Mouse (Mus musculus) CH12.LX (cell line): ENCODE measurements around the gene Tiam1. TPM values are rescaled to one million over a fixed set of nuclear protein-coding genes. Genes with fewer than 3 reads are reported as not detected.

Experiments
- DNase-seq: peaks from one replicate; pipeline ENCODE4 v3.0.0-alpha.2; 2013; ENCODE audit errors: extremely low read depth
- H3K27ac ChIP-seq: 2 replicates; pipeline ENCODE4 v1.5.1; 2012; ENCODE audit warnings: low read depth, mild to moderate bottlenecking, control low read depth, moderate library complexity; ENCODE audit not compliant: insufficient read depth
- H3K27me3 ChIP-seq: replicated peaks from 2 replicates; pipeline ENCODE3; 2012; ENCODE audit warnings: inconsistent platforms
- H3K36me3 ChIP-seq, 2 experiments: replicated peaks in 1 of 2; 2 replicates each; pipeline versions ENCODE3 to v1.6.1; 2012; ENCODE audit warnings: inconsistent platforms in 1 of 2, low read length in 1 of 2, mild to moderate bottlenecking in 1 of 2, mixed read lengths in 1 of 2, moderate library complexity in 1 of 2; ENCODE audit not compliant: control insufficient read depth in 1 of 2, insufficient read depth in 1 of 2
- H3K4me1 ChIP-seq, 2 experiments: 2 replicates each; pipeline ENCODE4 v1.6.1; 2012; ENCODE audit warnings: inconsistent platforms in 1 of 2, moderate library complexity in 1 of 2; ENCODE audit not compliant: insufficient read depth in 2 of 2, control insufficient read depth in 1 of 2
- H3K4me2 ChIP-seq: 2 replicates; pipeline ENCODE4 v1.6.1; 2012; ENCODE audit warnings: low read depth, mild to moderate bottlenecking, control low read depth; ENCODE audit not compliant: poor library complexity, insufficient read depth, severe bottlenecking
- H3K4me3 ChIP-seq, 3 experiments: fragments of 150-350 bp in 1 of 3; sonication (generic) in 1 of 3; replicated peaks in 1 of 3; 2 replicates each; pipeline versions ENCODE3 to v1.5.1; 2011 to 2012; ENCODE audit warnings: low read depth in 2 of 3, low read length in 2 of 3, mild to moderate bottlenecking in 2 of 3, moderate library complexity in 2 of 3, control low read depth in 1 of 3, improper control_type of control experiment in 1 of 3, inconsistent platforms in 1 of 3, mixed read lengths in 1 of 3; ENCODE audit not compliant: poor library complexity in 1 of 3
- H3K79me2 ChIP-seq: replicated peaks from 2 replicates; pipeline ENCODE4 v1.6.1; 2012; ENCODE audit warnings: mild to moderate bottlenecking, moderate library complexity; ENCODE audit not compliant: control insufficient read depth, poor library complexity, insufficient read depth, severe bottlenecking; ENCODE audit errors: extremely low read depth
- H3K9ac ChIP-seq: 2 replicates; pipeline ENCODE4 v1.6.1; 2012; ENCODE audit warnings: low read depth, mild to moderate bottlenecking, control low read depth, moderate library complexity; ENCODE audit not compliant: insufficient read depth
- H3K9me3 ChIP-seq: replicated peaks from 2 replicates; pipeline ENCODE3; 2012; ENCODE audit warnings: low read length, inconsistent platforms, mixed read lengths
- CHD1 ChIP-seq: IDR thresholded peaks from 2 replicates; pipeline ENCODE4 v1.6.1; 2012; ENCODE audit warnings: low read depth, low read length, improper control_type of control experiment, inconsistent platforms
- CHD2 ChIP-seq: IDR thresholded peaks from 2 replicates; pipeline ENCODE4 v1.6.1; 2011; ENCODE audit warnings: low read length, improper control_type of control experiment
- E2F4 ChIP-seq: IDR thresholded peaks from 2 replicates; pipeline ENCODE4 v1.6.1; 2011; ENCODE audit warnings: low read depth, low read length, improper control_type of control experiment; ENCODE audit not compliant: insufficient replicate concordance
- ELF1 ChIP-seq: IDR thresholded peaks from 2 replicates; pipeline ENCODE4 v1.6.1; 2014; ENCODE audit warnings: low read depth, mild to moderate bottlenecking, inconsistent platforms, low read length, improper control_type of control experiment
- IRF4 ChIP-seq: IDR thresholded peaks from 2 replicates; pipeline ENCODE4 v1.6.1; 2014; ENCODE audit warnings: low read depth, mild to moderate bottlenecking, inconsistent platforms, low read length, improper control_type of control experiment
- JUN ChIP-seq: IDR thresholded peaks from 2 replicates; pipeline ENCODE4 v1.6.1; 2011; ENCODE audit warnings: low read depth, mild to moderate bottlenecking, low read length, improper control_type of control experiment, moderate library complexity; ENCODE audit not compliant: insufficient read depth
- JUND ChIP-seq: conservative IDR thresholded peaks from 2 replicates; pipeline ENCODE4 v1.6.1; 2011; ENCODE audit warnings: low read depth, low read length, improper control_type of control experiment
- KAT2A ChIP-seq: IDR thresholded peaks from 2 replicates; pipeline ENCODE4 v1.6.1; 2012; ENCODE audit warnings: low read length, improper control_type of control experiment, inconsistent platforms; ENCODE audit not compliant: insufficient replicate concordance
- MAFK ChIP-seq: IDR thresholded peaks from 2 replicates; pipeline ENCODE4 v1.6.1; 2011; ENCODE audit warnings: low read length, improper control_type of control experiment; ENCODE audit not compliant: insufficient replicate concordance
- MEF2A ChIP-seq: IDR thresholded peaks from 2 replicates; pipeline ENCODE4 v1.6.1; 2014; ENCODE audit warnings: low read depth, mild to moderate bottlenecking, inconsistent platforms, low read length, improper control_type of control experiment, borderline replicate concordance
- MXI1 ChIP-seq: IDR thresholded peaks from 2 replicates; pipeline ENCODE4 v1.6.1; 2011; ENCODE audit warnings: mild to moderate bottlenecking, low read depth, low read length, improper control_type of control experiment
- PAX5 ChIP-seq: IDR thresholded peaks from 2 replicates; pipeline ENCODE4 v1.6.1; 2012; ENCODE audit warnings: low read length, inconsistent platforms, mixed read lengths
- POLR2A ChIP-seq: IDR thresholded peaks from 2 replicates; pipeline ENCODE4 v1.6.1; 2011; ENCODE audit warnings: low read depth, mild to moderate bottlenecking, improper control_type of control experiment, low read length
- POLR2AphosphoS2 ChIP-seq: IDR thresholded peaks from 2 replicates; pipeline ENCODE4 v1.6.1; 2011; ENCODE audit warnings: low read depth, low read length, improper control_type of control experiment
- RAD21 ChIP-seq: IDR thresholded peaks from 2 replicates; pipeline ENCODE4 v1.6.1; 2011; ENCODE audit warnings: low read depth, mild to moderate bottlenecking, low read length, improper control_type of control experiment, moderate library complexity
- RCOR1 ChIP-seq: conservative IDR thresholded peaks from 2 replicates; pipeline ENCODE4 v1.6.1; 2012; ENCODE audit warnings: low read depth, mild to moderate bottlenecking, inconsistent platforms, low read length, improper control_type of control experiment
- SIN3A ChIP-seq: IDR thresholded peaks from 2 replicates; pipeline ENCODE4 v1.6.1; 2012; ENCODE audit warnings: low read length, improper control_type of control experiment, inconsistent platforms
- SMC3 ChIP-seq: IDR thresholded peaks from 2 replicates; pipeline ENCODE4 v1.6.1; 2011; ENCODE audit warnings: low read depth, low read length, improper control_type of control experiment
- TBP ChIP-seq: conservative IDR thresholded peaks from 2 replicates; pipeline ENCODE4 v1.6.1; 2011; ENCODE audit warnings: low read depth, low read length, improper control_type of control experiment
- UBTF ChIP-seq: IDR thresholded peaks from 2 replicates; pipeline ENCODE4 v1.6.1; 2012; ENCODE audit warnings: low read depth, mild to moderate bottlenecking, inconsistent platforms, low read length, improper control_type of control experiment, moderate library complexity
- USF1 ChIP-seq: IDR thresholded peaks from 2 replicates; pipeline ENCODE4 v1.6.1; 2014; ENCODE audit warnings: low read depth, mild to moderate bottlenecking, inconsistent platforms, low read length, improper control_type of control experiment
- USF2 ChIP-seq: conservative IDR thresholded peaks from 2 replicates; pipeline ENCODE4 v1.6.1; 2011; ENCODE audit warnings: low read depth, low read length, improper control_type of control experiment
- ZC3H11A ChIP-seq: IDR thresholded peaks from 2 replicates; pipeline ENCODE4 v1.6.1; 2012; ENCODE audit warnings: low read depth, mild to moderate bottlenecking, inconsistent platforms, low read length, improper control_type of control experiment
- ZKSCAN1 ChIP-seq: IDR thresholded peaks from 2 replicates; pipeline ENCODE4 v1.6.1; 2012; ENCODE audit warnings: low read depth, inconsistent platforms, low read length, improper control_type of control experiment, borderline replicate concordance
- ZMIZ1 ChIP-seq: IDR thresholded peaks from 2 replicates; pipeline ENCODE4 v1.6.1; 2012; ENCODE audit warnings: low read depth, mild to moderate bottlenecking, inconsistent platforms, low read length, improper control_type of control experiment
- ZNF384 ChIP-seq: IDR thresholded peaks from 2 replicates; pipeline ENCODE4 v1.6.1; 2012; ENCODE audit warnings: low read depth, low read length, improper control_type of control experiment, inconsistent platforms
- dilution Hi-C: fragments of 300-500 bp; cut with MboI; formaldehyde crosslinking; loops from 2 replicates; pipeline ENCODE4 v1.14.3; 2020; ENCODE audit warnings: low sequenced_read_pairs; ENCODE audit not compliant: extremely low pct_unique_long_range_greater_than_20kb, extremely low pct_ligation_motif_present
- in situ Hi-C: fragments of 300-500 bp; cut with MboI; formaldehyde crosslinking; loops from 3 replicates; pipeline ENCODE4 v1.14.3; 2019; ENCODE audit warnings: low sequenced_read_pairs, low pct_ligation_motif_present, low pct_unique_long_range_greater_than_20kb, mixed read lengths
- polyA plus RNA-seq: library from polyadenylated mRNA; unstranded; fragments of >175 nt; gene quantifications from 2 replicates; pipeline ENCODE4 v1.2.1, GENCODE M21; 2012; ENCODE audit warnings: low read depth; ENCODE audit not compliant: insufficient read length
- total RNA-seq, 2 experiments: library from RNA; depleted of rRNA; stranded (reverse); fragments of 300-350 nt in 1 of 2; fragments of >200 nt in 1 of 2; gene quantifications; 2 replicates each; pipeline ENCODE4 v1.2.3; 2012 to 2014

The Tiam1 gene
- total and polyA plus RNA-seq, 3 experiments = 0.03 to 0.40 (median 0.04) TPM

GRCm38 (mm10) chr16:90128361-90128760 is 15.2 kb downstream of the Tiam1 start:
- Histone ChIP-seq H3K4me1 (peaks cover 0 to 6% of the 10 kb centered on the region in 2 experiments; a peak in 2 of 4 replicates), H3K9ac (no peak overlapping the region), H3K36me3 (no peaks in the 10 kb centered on the region), H3K4me2 (no peak overlapping the region), H3K9me3 (peaks cover 32% of the 10 kb centered on the region), H3K4me3 (no peak overlapping the region), H3K79me2 (no peaks in the 10 kb centered on the region), H3K27ac (no peak overlapping the region), H3K27me3 (peaks cover 39% of the 10 kb centered on the region)
- in situ Hi-C loops = no loop called here
- no peak for DNase-seq
- dilution Hi-C loops = no loop called here
- TF ChIP-seq PAX5 = no peak
- no peak for TF ChIP-seq TBP
- TF ChIP-seq USF2 = no peak
- no peak for TF ChIP-seq ZNF384
- TF ChIP-seq MAFK = no peak
- TF ChIP-seq MEF2A = no peak
- no peak for TF ChIP-seq KAT2A
- no peak for TF ChIP-seq SIN3A
- no peak for TF ChIP-seq IRF4
- no peak for TF ChIP-seq JUN
- TF ChIP-seq E2F4 = no peak
- TF ChIP-seq RCOR1 = no peak
- no peak for TF ChIP-seq MXI1
- no peak for TF ChIP-seq POLR2A
- TF ChIP-seq JUND = no peak
- no peak for TF ChIP-seq ZC3H11A

GRCm38 (mm10) chr16:90125318-90126314 is 18.0 kb downstream of the Tiam1 start:
- Histone ChIP-seq H3K4me1 (peaks cover 0 to 23% of the 10 kb centered on the region in 2 experiments; a peak in 2 of 4 replicates), H3K36me3 (no peaks in the 10 kb centered on the region), H3K4me3 (no peak overlapping the region), H3K9me3 (peaks cover 43% of the 10 kb centered on the region), H3K9ac (no peak overlapping the region), H3K4me2 (no peak overlapping the region), H3K27me3 (peaks cover 40% of the 10 kb centered on the region), H3K27ac (no peak overlapping the region), H3K79me2 (no peaks in the 10 kb centered on the region)
- no peak for DNase-seq
- in situ Hi-C loops (no loop called here), dilution Hi-C loops (no loop called here)
- TF ChIP-seq CHD2 (no peak), JUND (no peak), CHD1 (no peak), ZKSCAN1 (no peak), JUN (no peak), UBTF (no peak), USF1 (no peak), POLR2AphosphoS2 (no peak), ZMIZ1 (no peak), ELF1 (no peak), ZNF384 (no peak), SIN3A (no peak), SMC3 (no peak), RAD21 (no peak)
